Mouse (Mus musculus): ENCODE results near the gene Ube2e2.

- no peak for TF ChIP-seq TCF12 (IDR thresholded peaks at IDR 0.05; ENCODE audit: insufficient read depth, poor library complexity, severe bottlenecking)
- TF ChIP-seq POLR2A (IDR thresholded peaks at IDR 0.05; ENCODE audit: insufficient read length, low read depth) = no peak
- TF ChIP-seq SRF (IDR thresholded peaks at IDR 0.05; ENCODE audit: control insufficient read depth, insufficient read length, low read depth) = no peak
- TF ChIP-seq REST (IDR thresholded peaks at IDR 0.05; ENCODE audit: insufficient read depth, insufficient read length) = no peak
- no peak for TF ChIP-seq USF1 (IDR thresholded peaks at IDR 0.05; ENCODE audit: low read depth)
- TF ChIP-seq MYOG (IDR thresholded peaks at IDR 0.05; ENCODE audit: control insufficient read depth in 1 of 3, insufficient read depth in 1 of 3, insufficient read length in 2 of 3, low read depth in 2 of 3) = no peak
- TF ChIP-seq MAX (IDR thresholded peaks at IDR 0.05; ENCODE audit: low read depth) = no peak
- TF ChIP-seq TCF3 (IDR thresholded peaks at IDR 0.05; ENCODE audit: insufficient read length, low read depth) = no peak
- no peak for TF ChIP-seq POLR2AphosphoS2 (IDR thresholded peaks at IDR 0.05; ENCODE audit: insufficient read length, low read depth)
- no peak for TF ChIP-seq E2F4 (IDR thresholded peaks at IDR 0.05; ENCODE audit: insufficient read depth)
Observed at GRCm38 (mm10) chr14:18573286-18573956, 320.6 kb downstream of the Ube2e2 start.
